Mouse (Mus musculus): Measurements from ENCODE around the gene D930007J09Rik.

GRCm38 (mm10) chr13:32823126-32823525 is 20.5 kb upstream of the D930007J09Rik start:
- TF ChIP-seq E2F4 (IDR thresholded peaks at IDR 0.05; ENCODE audit: borderline replicate concordance, low read depth, low read length), result no peak
- TF ChIP-seq MYB (IDR thresholded peaks at IDR 0.05; ENCODE audit: low read depth, low read length), result no peak
- no peak for TF ChIP-seq TBP (IDR thresholded peaks at IDR 0.05; ENCODE audit: low read depth, low read length)
- no peak for TF ChIP-seq MEF2A (IDR thresholded peaks at IDR 0.05; ENCODE audit: extremely low read depth, insufficient replicate concordance, low read depth, low read length, poor library complexity, severe bottlenecking)
- TF ChIP-seq CTCF (IDR thresholded peaks at IDR 0.05 in 2 of 3, conservative IDR thresholded peaks at IDR 0.05 in 1 of 3; ENCODE audit: control insufficient read depth in 1 of 3, insufficient read depth in 1 of 3, low read depth in 2 of 3, low read length in 3 of 3, poor library complexity in 1 of 3, severe bottlenecking in 1 of 3), result no peak
- TF ChIP-seq BHLHE40 (IDR thresholded peaks at IDR 0.05; ENCODE audit: borderline replicate concordance, low read depth, low read length), result no peak
- TF ChIP-seq CHD2 (IDR thresholded peaks at IDR 0.05; ENCODE audit: low read length), result no peak
- no peak for TF ChIP-seq EP300 (IDR thresholded peaks at IDR 0.05; ENCODE audit: low read depth in 1 of 2, low read length in 2 of 2)
- TF ChIP-seq ZKSCAN1 (IDR thresholded peaks at IDR 0.05; ENCODE audit: low read depth, low read length), result no peak
